Mouse (Mus musculus): ENCODE results near the gene Zmym4. TPM values are rescaled to one million over a fixed set of nuclear protein-coding genes. Genes with fewer than 3 reads are reported as not detected.
"Not testable (repeated sequence)": the region's sequence is repeated elsewhere in the genome, so short reads cannot be mapped to it uniquely, and the experiment has no call there.

Gene Zmym4
- 27.5 and 31.3 TPM in 2 replicates for polyA plus RNA-seq (2014; fragmentation: Nextera tagmentation; extraction: Ambion mirVana)

- Histone ChIP-seq H3K4me1 (replicated peaks; ENCODE audit: control insufficient read depth, insufficient read depth, low read length) (peaks cover 10% of the 10 kb centered on the region), H3K4me3 (replicated peaks; ENCODE audit: low read length) (peak within 1 kb of the TSS; percentile 90), H3K36me3 (replicated peaks; ENCODE audit: control insufficient read depth, insufficient read depth) (no peaks in the 10 kb centered on the region), H3K27ac (peak within 1 kb of the TSS; percentile 99), H3K9ac (peak within 1 kb of the TSS; percentile 98), H3K27me3 (ENCODE audit: control insufficient read depth, insufficient read depth, low read length) (no peaks in the 10 kb centered on the region), H3K9me3 (ENCODE audit: control insufficient read depth, low read length) (no peaks in the 10 kb centered on the region), H3K4me2 (replicated peaks) (peak within 1 kb of the TSS; percentile 86)
- ATAC-seq (ENCODE audit: low FRiP score): peak; percentile 98
- WGBS: 7% methylated on average over 46 of the region's 54 CpGs
- peak; percentile 96 for DNase-seq (ENCODE audit: low spot score)
Measured at GRCm38 (mm10) chr4:126967864-126968821, at the start of gene Zmym4. Zmym4 (minus strand) TSS chr4:126968135.

DNA sequence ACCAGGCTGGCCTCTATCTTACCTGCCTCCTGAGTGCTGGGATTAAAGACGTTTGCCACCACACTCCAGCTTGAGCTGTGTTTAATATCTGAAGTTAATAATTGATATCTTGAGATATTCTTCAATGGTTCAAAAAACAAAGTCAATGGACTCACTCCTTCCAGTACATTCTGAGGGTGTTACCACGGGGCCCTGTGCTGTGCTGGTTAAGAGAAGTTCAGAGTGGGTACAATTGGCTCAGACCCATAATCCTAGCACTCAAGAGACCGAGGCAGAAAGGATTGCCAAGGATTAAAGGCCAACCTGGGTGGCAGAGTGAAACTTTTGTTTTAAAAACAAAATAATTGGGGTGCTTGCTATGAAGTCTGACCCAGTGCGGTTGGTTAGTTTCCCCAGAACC, 48.4 kb upstream of the Zmym4 start:
- no peak overlapping the region for H3K9ac ChIP-seq
- no peak for DNase-seq (ENCODE audit: low spot score)
- no peaks in the 10 kb centered on the region for H3K36me3 ChIP-seq (replicated peaks; ENCODE audit: control insufficient read depth, insufficient read depth)
- 0 out of 2 replicates have a peak, but pooled peaks cover 7% of the 10 kb centered on the region for H3K4me1 ChIP-seq (replicated peaks; ENCODE audit: control insufficient read depth, insufficient read depth, low read length)
- WGBS: 94% methylated on average over 4 of the region's 4 CpGs
- no peak overlapping the region for H3K4me2 ChIP-seq (replicated peaks)
- ATAC-seq (ENCODE audit: low FRiP score): no peak
- H3K27me3 ChIP-seq (ENCODE audit: control insufficient read depth, insufficient read depth, low read length): no peaks in the 10 kb centered on the region
- H3K9me3 ChIP-seq (ENCODE audit: control insufficient read depth, low read length): no peaks in the 10 kb centered on the region
- H3K27ac ChIP-seq: no peak overlapping the region
- no peak overlapping the region for H3K4me3 ChIP-seq (replicated peaks; ENCODE audit: low read length)

DNA sequence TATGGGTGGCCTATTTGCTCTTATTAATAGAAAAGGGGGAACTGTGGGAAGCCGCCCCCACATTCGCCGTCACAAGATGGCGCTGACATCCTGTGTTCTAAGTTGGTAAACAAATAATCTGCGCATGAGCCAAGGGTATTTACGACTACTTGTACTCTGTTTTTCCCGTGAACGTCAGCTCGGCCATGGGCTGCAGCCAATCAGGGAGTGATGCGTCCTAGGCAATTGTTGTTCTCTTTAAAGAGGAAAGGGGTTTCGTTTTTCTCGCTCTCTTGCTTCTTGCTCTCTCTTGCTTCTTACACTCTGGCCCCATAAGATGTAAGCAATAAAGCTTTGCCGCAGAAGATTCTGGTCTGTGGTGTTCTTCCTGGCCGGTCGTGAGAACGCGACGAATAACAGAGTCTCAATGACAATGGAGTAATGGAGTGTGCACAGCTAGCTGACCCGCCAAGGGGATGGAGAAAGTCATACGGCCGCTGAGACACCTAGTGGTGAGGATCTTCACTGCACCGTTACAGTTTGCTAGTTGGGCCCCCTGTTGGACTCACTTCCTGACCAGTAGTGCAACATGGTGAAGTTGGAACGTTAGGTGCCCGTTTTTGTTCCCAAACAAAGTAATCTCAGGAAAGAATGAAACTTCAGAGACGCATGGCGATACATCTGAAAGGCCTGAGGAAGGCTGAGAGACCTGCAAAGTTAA, 47.5 kb upstream of the Zmym4 start:
- H3K4me1 ChIP-seq (replicated peaks; ENCODE audit: control insufficient read depth, insufficient read depth, low read length); H3K9ac ChIP-seq; H3K9me3 ChIP-seq (ENCODE audit: control insufficient read depth, low read length); H3K27me3 ChIP-seq (ENCODE audit: control insufficient read depth, insufficient read depth, low read length); H3K36me3 ChIP-seq (replicated peaks; ENCODE audit: control insufficient read depth, insufficient read depth): not testable (repeated sequence)
- ATAC-seq (ENCODE audit: low FRiP score) (peak; percentile 90; the same call in 1 of the 2 replicates), DNase-seq (ENCODE audit: low spot score) (peak; percentile 90)
- H3K27ac ChIP-seq: peak overlapping the region; percentile 71; the same call in 1 of the 2 replicates
- H3K4me3 ChIP-seq (replicated peaks; ENCODE audit: low read length): peak overlapping the region; percentile 28
- H3K4me2 ChIP-seq (replicated peaks): peak overlapping the region; percentile 46
- WGBS: 14% methylated on average over 14 of the region's 26 CpGs

DNA sequence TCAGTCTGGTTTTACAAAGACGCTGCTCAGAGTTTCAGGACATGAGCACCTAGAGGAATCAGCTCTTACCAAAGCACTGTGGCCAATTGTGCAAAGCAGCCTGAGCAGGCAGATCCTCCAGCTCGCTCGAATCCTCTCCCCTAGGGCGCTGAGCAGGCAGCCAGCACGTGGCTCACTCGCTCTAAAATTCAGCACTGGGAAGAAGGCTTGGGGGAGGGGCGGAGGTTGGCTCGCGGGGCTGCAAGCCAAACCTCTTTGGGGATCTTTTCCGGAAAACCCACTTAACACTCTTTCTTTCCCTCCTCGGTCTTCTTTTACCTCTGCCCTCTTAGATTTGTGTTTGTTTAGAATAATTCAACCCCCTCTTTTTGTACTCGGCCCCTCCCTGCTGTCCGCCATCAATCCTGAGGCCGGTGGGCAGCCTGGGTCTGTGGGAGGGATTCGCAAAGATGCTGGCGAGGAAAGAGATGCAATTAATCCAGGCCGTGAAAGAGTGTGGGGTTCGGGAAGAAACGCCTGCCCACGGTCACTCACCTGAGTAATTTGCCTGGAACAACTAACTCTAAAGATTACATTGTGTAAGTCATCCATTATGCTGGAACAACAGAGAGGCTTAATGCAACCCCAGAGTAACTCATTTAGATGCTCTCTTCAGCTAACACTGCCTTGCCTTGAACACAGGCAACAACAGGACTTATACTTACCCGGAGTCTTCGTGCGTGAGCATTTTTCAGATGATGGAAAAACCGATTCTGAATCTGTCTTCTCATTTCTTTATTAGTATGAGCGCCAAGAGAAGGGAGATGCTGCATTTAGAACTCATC, 37.4 kb upstream of the Zmym4 start:
- peaks cover 15% of the 10 kb centered on the region for H3K4me1 ChIP-seq (replicated peaks; ENCODE audit: control insufficient read depth, insufficient read depth, low read length)
- ATAC-seq (ENCODE audit: low FRiP score) (peak; percentile 80), DNase-seq (ENCODE audit: low spot score) (peak; percentile 79)
- H3K4me3 ChIP-seq (replicated peaks; ENCODE audit: low read length): peak overlapping the region; percentile 24
- H3K4me2 ChIP-seq (replicated peaks): peak overlapping the region; percentile 59
- WGBS: 13% methylated on average over 25 of the region's 25 CpGs
- H3K27ac ChIP-seq: peak overlapping the region; percentile 84
- no peaks in the 10 kb centered on the region for H3K27me3 ChIP-seq (ENCODE audit: control insufficient read depth, insufficient read depth, low read length)
- H3K9me3 ChIP-seq (ENCODE audit: control insufficient read depth, low read length): no peaks in the 10 kb centered on the region
- H3K36me3 ChIP-seq (replicated peaks; ENCODE audit: control insufficient read depth, insufficient read depth): no peaks in the 10 kb centered on the region
- peak overlapping the region; percentile 56 for H3K9ac ChIP-seq

DNA sequence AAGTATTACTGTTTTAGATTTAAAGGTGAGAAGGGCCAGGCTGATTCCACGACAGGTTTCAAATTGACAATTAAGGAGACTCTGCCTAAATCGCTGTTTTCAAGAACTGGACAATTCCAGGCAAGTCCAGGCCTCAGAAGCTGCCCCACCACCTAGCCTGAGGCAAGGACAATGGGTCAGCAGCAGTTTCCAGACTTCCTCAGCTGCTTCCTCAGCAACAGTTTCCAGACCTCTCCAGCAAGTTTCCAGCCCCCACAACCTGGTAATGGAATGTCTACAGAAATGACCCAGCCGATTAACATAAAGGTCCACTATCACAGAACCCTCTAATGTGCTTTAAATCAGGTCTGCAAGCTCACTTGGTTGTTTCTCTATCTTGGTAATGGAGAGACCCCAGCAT, 36.4 kb upstream of the Zmym4 start:
- H3K9ac ChIP-seq: peak overlapping the region; percentile 56
- WGBS: 85% methylated on average over 3 of the region's 3 CpGs
- H3K9me3 ChIP-seq (ENCODE audit: control insufficient read depth, low read length): no peaks in the 10 kb centered on the region
- peak overlapping the region; percentile 59; the same call in 1 of the 2 replicates for H3K4me2 ChIP-seq (replicated peaks)
- ATAC-seq (ENCODE audit: low FRiP score) (no peak), DNase-seq (ENCODE audit: low spot score) (no peak)
- no peaks in the 10 kb centered on the region for H3K36me3 ChIP-seq (replicated peaks; ENCODE audit: control insufficient read depth, insufficient read depth)
- peaks cover 15% of the 10 kb centered on the region for H3K4me1 ChIP-seq (replicated peaks; ENCODE audit: control insufficient read depth, insufficient read depth, low read length)
- peak overlapping the region; percentile 84 for H3K27ac ChIP-seq
- H3K4me3 ChIP-seq (replicated peaks; ENCODE audit: low read length): no peak overlapping the region
- no peaks in the 10 kb centered on the region for H3K27me3 ChIP-seq (ENCODE audit: control insufficient read depth, insufficient read depth, low read length)

GRCm38 (mm10) chr4:127000601-127001105, 32.7 kb upstream of the Zmym4 start:
- DNase-seq (ENCODE audit: low spot score): no peak
- 38% methylated on average over 8 of the region's 8 CpGs for WGBS
- 0 out of 2 replicates have a peak overlapping the region, but pooled peaks have one; percentile 21 for H3K27ac ChIP-seq
- H3K4me3 ChIP-seq (replicated peaks; ENCODE audit: low read length): no peak overlapping the region
- peak overlapping the region; percentile 4; the same call in 1 of the 2 replicates for H3K4me2 ChIP-seq (replicated peaks)
- peaks cover 14% of the 10 kb centered on the region for H3K4me1 ChIP-seq (replicated peaks; ENCODE audit: control insufficient read depth, insufficient read depth, low read length)
- H3K9me3 ChIP-seq (ENCODE audit: control insufficient read depth, low read length): no peaks in the 10 kb centered on the region
- no peak overlapping the region for H3K9ac ChIP-seq
- H3K27me3 ChIP-seq (ENCODE audit: control insufficient read depth, insufficient read depth, low read length): no peaks in the 10 kb centered on the region
- H3K36me3 ChIP-seq (replicated peaks; ENCODE audit: control insufficient read depth, insufficient read depth): no peaks in the 10 kb centered on the region
- no peak for ATAC-seq (ENCODE audit: low FRiP score)

DNA sequence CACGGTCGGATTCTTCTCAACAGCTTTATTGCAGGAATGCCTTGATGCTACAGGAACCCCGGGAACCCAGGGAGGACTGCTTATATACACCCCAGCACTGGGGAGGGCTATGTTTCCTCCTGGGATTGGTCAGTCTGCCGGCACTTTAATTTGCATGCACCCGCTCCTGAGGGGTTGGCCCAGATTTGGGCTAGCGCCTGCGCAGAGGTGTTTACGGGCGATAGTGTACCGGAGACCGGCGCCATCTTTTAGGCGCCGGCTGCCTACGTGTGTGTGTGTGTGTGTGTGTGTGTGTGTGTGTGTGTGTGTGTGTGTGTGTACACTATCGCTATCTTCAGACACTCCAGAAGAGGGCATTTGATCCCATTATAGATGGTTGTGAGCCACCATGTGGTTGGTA, 31.4 kb upstream of the Zmym4 start:
- not testable (repeated sequence) for H3K36me3 ChIP-seq (replicated peaks; ENCODE audit: control insufficient read depth, insufficient read depth); H3K9me3 ChIP-seq (ENCODE audit: control insufficient read depth, low read length); ATAC-seq (ENCODE audit: low FRiP score); H3K27me3 ChIP-seq (ENCODE audit: control insufficient read depth, insufficient read depth, low read length); H3K4me2 ChIP-seq (replicated peaks); H3K4me1 ChIP-seq (replicated peaks; ENCODE audit: control insufficient read depth, insufficient read depth, low read length); H3K27ac ChIP-seq; DNase-seq (ENCODE audit: low spot score); H3K4me3 ChIP-seq (replicated peaks; ENCODE audit: low read length); H3K9ac ChIP-seq
- WGBS: 97% methylated on average over 16 of the region's 16 CpGs

DNA sequence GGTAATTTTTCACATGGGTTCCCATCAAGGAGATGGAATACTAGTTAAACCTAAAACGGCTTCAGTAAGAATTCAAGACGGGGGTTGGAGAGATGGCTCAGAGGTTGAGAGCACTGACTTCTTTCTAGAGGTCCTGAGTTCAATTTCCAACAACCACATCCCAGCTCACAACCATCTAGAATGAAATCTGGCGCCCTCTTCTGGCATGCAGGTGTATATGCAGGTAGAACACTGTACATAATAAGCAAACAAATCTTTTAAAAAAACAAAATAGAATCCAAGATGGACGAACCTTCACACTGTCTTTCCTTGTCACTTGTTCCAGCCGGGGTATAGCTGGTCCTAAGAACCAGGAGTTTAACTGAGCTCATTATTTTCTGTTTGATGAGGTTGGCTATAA, 24.4 kb upstream of the Zmym4 start:
- no peaks in the 10 kb centered on the region for H3K27me3 ChIP-seq (ENCODE audit: control insufficient read depth, insufficient read depth, low read length)
- no peak overlapping the region for H3K27ac ChIP-seq
- H3K36me3 ChIP-seq (replicated peaks; ENCODE audit: control insufficient read depth, insufficient read depth): no peaks in the 10 kb centered on the region
- no peak for ATAC-seq (ENCODE audit: low FRiP score)
- no peak overlapping the region for H3K4me3 ChIP-seq (replicated peaks; ENCODE audit: low read length)
- H3K4me1 ChIP-seq (replicated peaks; ENCODE audit: control insufficient read depth, insufficient read depth, low read length): no peaks in the 10 kb centered on the region
- no peak overlapping the region for H3K4me2 ChIP-seq (replicated peaks)
- no peaks in the 10 kb centered on the region for H3K9me3 ChIP-seq (ENCODE audit: control insufficient read depth, low read length)
- H3K9ac ChIP-seq: no peak overlapping the region
- no peak for DNase-seq (ENCODE audit: low spot score)
- 67% methylated on average over 5 of the region's 5 CpGs for WGBS

All from hindbrain, embryonic 14.5 days (tissue).